Mouse (Mus musculus) kidney, postnatal 36 days (tissue): ENCODE results near the gene Arhgef39.

Source experiments
- DNase-seq, 2 experiments: peaks; one replicate each; pipeline ENCODE4 v3.0.0; 2021 to 2022; ENCODE audit warnings: mixed read lengths in 2 of 2

The Arhgef39 gene

GRCm38 (mm10) chr4:43478906-43479832, 20.3 kb downstream of the Arhgef39 start:
- DNase-seq = peak; percentile 53 to 88

- DNase-seq = no peak
These were observed 21.0 kb downstream of the Arhgef39 start for GRCm38 (mm10) chr4:43478534-43478858.

- peak; percentile 92 to 93 for DNase-seq
These were observed 21.5 kb downstream of the Arhgef39 start for GRCm38 (mm10) chr4:43477857-43478533.

- peak; percentile 46 to 70 for DNase-seq
These were observed 22.9 kb downstream of the Arhgef39 start for GRCm38 (mm10) chr4:43476604-43477003.

GRCm38 (mm10) chr4:43473636-43474035, 25.9 kb downstream of the Arhgef39 start:
- no peak for DNase-seq

GRCm38 (mm10) chr4:43470301-43470700, 29.2 kb downstream of the Arhgef39 start:
- DNase-seq = no peak

GRCm38 (mm10) chr4:43466872-43467271, 32.6 kb downstream of the Arhgef39 start:
- no peak for DNase-seq

GRCm38 (mm10) chr4:43465935-43466334, 33.6 kb downstream of the Arhgef39 start:
- DNase-seq = no peak

DNA sequence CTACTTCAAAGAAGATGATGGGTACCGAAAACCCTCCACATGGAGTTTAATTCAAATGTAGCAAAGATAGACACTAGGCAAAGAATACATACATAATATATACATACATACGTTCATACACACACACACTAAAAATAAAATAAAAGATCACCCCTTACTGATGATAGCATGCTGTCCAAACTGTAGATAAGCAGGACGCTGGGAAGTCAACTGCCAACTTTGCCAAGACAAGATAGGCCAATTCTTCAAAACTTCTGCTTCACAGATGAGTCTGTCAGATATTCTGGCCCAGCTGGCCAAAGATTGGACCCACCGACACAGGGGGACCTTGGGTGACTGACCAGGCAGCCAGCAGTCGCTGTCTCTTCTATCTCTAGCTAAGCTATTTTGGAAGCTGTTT, 36.4 kb downstream of the Arhgef39 start:
- DNase-seq = no peak

DNA sequence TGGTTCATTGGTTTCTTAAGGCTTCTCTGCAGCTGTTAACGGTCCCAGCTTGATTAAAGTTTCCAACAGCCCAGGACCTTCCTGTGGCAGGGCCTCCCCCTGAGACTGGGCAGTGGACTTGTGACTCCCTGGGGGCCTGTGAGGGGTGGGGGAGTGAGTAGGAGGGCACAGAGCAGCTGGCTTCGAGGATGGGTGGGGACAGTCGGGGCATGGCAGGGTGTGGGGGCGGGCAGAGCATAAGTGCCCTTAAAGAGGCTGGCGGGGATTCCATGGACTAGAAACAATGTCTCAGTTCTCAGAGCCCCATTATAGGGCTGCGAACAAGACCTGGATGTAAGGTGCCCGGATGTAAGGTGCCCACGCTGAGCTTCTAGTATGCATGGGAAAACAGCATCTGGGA, 42.4 kb downstream of the Arhgef39 start:
- no peak for DNase-seq

DNA sequence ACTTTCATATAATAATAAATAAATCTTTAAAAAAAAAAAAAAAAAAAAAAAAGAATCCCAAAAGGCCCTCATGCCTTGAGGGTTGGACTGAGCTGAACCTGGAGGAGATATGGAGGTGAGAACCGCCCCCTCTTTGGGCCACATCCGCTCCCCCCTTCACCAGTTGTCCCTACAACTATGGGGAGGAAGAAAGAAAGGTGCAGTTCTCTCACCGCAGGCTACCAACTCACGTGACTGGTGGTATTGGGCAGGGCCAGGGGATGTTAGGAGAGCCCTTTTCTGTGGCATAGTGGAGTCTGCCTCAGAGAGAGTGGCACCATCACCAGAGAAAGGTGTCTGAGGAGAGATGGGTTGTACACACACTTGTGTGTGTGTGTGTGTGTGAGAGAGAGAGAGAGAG, 43.0 kb downstream of the Arhgef39 start:
- no peak for DNase-seq

- peak in 1 of 2 experiments; percentile 28 for DNase-seq
These were observed 45.3 kb downstream of the Arhgef39 start, which contains the start of gene Cd72 for GRCm38 (mm10) chr4:43454041-43454836. Gene Cd72 (minus strand): TSS chr4:43454628.

- no peak for DNase-seq
These were observed 46.1 kb downstream of the Arhgef39 start for GRCm38 (mm10) chr4:43453413-43453812.

- DNase-seq = peak in 1 of 2 experiments; percentile 32
These were observed 47.2 kb downstream of the Arhgef39 start for GRCm38 (mm10) chr4:43452315-43452714.

- DNase-seq = no peak
These were observed 50.9 kb downstream of the Arhgef39 start for GRCm38 (mm10) chr4:43448554-43448953.

DNA sequence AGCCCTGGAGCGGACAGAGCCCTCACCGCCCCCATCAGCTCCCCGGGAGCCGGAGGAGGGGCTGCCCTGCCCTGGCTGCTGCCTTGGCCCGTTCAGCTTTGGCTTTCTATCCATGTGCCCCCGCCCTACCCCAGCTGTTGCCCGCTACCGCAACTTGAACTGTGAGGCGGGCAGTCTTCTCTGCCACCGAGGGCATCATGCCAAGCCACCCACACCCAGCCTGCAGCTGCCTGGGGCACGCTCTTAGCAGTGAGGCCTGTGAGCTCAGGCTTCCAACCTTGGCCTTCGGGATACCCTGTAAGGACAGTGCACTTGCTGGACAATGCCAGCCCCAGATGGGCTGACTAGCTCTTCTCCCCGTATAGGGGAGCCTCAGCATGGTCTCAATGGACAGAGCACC, 52.2 kb downstream of the Arhgef39 start:
- DNase-seq = peak in 1 of 2 experiments; percentile 33
